ENCODE assay signal across 7 mouse cellular contexts in genomic region chr11:107130879-107131748, GRCm38 (mm10). TPM values are rescaled to one million over a fixed set of nuclear protein-coding genes. Genes with fewer than 3 reads are reported as not detected.
DNase-seq lines count a peak whose midpoint lies in the region; ATAC-seq and TF ChIP-seq lines count a peak whose summit lies in the region.

No protein-coding gene starts in this region.

- peak; percentile 41 for ATAC-seq in inflammation-experienced regulatory T-cells, adult 6 months
- peak; percentile 73 for ATAC-seq in midbrain, embryonic 11.5 days (ENCODE audit: low FRiP score)

- peaks cover 14% of the 10 kb centered on the region for H3K36me3 ChIP-seq in limb, embryonic 10.5 days
- no peaks in the 10 kb centered on the region for H3K36me3 ChIP-seq in midbrain, embryonic 11.5 days (ENCODE audit: control insufficient read depth, insufficient read depth, low read length)
- H3K36me3 ChIP-seq in small intestine, adult 2 months (ENCODE audit: control insufficient read depth, insufficient read depth, low read length) = no peaks in the 10 kb centered on the region

- peak overlapping the region; percentile 82 for H3K4me2 ChIP-seq in midbrain, embryonic 11.5 days

- peak; percentile 36; the same call in 1 of the 2 replicates for TF ChIP-seq POLR2A in cortical plate, adult 2 months (IDR thresholded peaks at IDR 0.05; ENCODE audit: extremely low read depth, insufficient read depth, low read length)
- TF ChIP-seq POLR2A in small intestine, adult 2 months (IDR thresholded peaks at IDR 0.05; ENCODE audit: low read depth, low read length) = no peak

- H3K9ac ChIP-seq in midbrain, embryonic 11.5 days (ENCODE audit: low read length) = peak overlapping the region; percentile 91

- peak; percentile 73 to 90 for DNase-seq in adrenal gland, adult (ENCODE audit: inconsistent age in 2 of 2, low spot score in 1 of 2)
- DNase-seq in gastrocnemius, postnatal 10 days = peak; percentile 67
- DNase-seq in limb, embryonic 10.5 days (ENCODE audit: low spot score) = peak; percentile 80
- peak; percentile 95 for DNase-seq in midbrain, embryonic 11.5 days (ENCODE audit: low spot score, missing footprints)

- WGBS in limb, embryonic 10.5 days = 2% methylated on average over 61 of the region's 65 CpGs
- under 1% methylated on average over 54 of the region's 65 CpGs for WGBS in midbrain, embryonic 11.5 days
- 1% methylated on average over 46 of the region's 65 CpGs for WGBS in small intestine, adult 2 months

- no peaks in the 10 kb centered on the region for H3K9me3 ChIP-seq in limb, embryonic 10.5 days (replicated peaks)
- H3K9me3 ChIP-seq in midbrain, embryonic 11.5 days (ENCODE audit: control insufficient read depth, low read length) = no peaks in the 10 kb centered on the region

- peak overlapping the region; percentile 73 for H3K27ac ChIP-seq in cortical plate, adult 2 months (ENCODE audit: insufficient read depth, low read length)
- H3K27ac ChIP-seq in limb, embryonic 10.5 days = peak overlapping the region; percentile 99
- H3K27ac ChIP-seq in midbrain, embryonic 11.5 days (ENCODE audit: low read depth, low read length) = peak overlapping the region; percentile 87
- peak overlapping the region; percentile 85 for H3K27ac ChIP-seq in small intestine, adult 2 months (ENCODE audit: insufficient read depth, low read depth, low read length)

- TF ChIP-seq CTCF in cortical plate, adult 2 months (IDR thresholded peaks at IDR 0.05; ENCODE audit: extremely low read depth, insufficient read depth, low read length) = no peak
- TF ChIP-seq CTCF in small intestine, adult 2 months (IDR thresholded peaks at IDR 0.05; ENCODE audit: extremely low read depth, insufficient read length, insufficient replicate concordance, low read depth, low read length) = no peak

- no peaks in the 10 kb centered on the region for H3K4me1 ChIP-seq in cortical plate, adult 2 months (ENCODE audit: control insufficient read depth, insufficient read depth, low read length)
- peaks cover 20% of the 10 kb centered on the region for H3K4me1 ChIP-seq in limb, embryonic 10.5 days
- peaks cover 13% of the 10 kb centered on the region for H3K4me1 ChIP-seq in midbrain, embryonic 11.5 days (ENCODE audit: control insufficient read depth, insufficient read depth, low read length)
- H3K4me1 ChIP-seq in small intestine, adult 2 months (ENCODE audit: control insufficient read depth, insufficient read depth, insufficient read length, low read length) = peaks cover 2% of the 10 kb centered on the region; the same call in 1 of the 2 replicates

- H3K4me3 ChIP-seq in cortical plate, adult 2 months (ENCODE audit: insufficient read depth, low read length) = peak overlapping the region; percentile 95
- H3K4me3 ChIP-seq in limb, embryonic 10.5 days = peak overlapping the region; percentile 92
- peak overlapping the region; percentile 70 for H3K4me3 ChIP-seq in midbrain, embryonic 11.5 days (ENCODE audit: low read depth, low read length)
- peak overlapping the region; percentile 93 for H3K4me3 ChIP-seq in small intestine, adult 2 months (ENCODE audit: low read depth, low read length)

- no peaks in the 10 kb centered on the region for H3K27me3 ChIP-seq in limb, embryonic 10.5 days (ENCODE audit: low read depth, poor library complexity, severe bottlenecking)
- H3K27me3 ChIP-seq in midbrain, embryonic 11.5 days (ENCODE audit: control insufficient read depth, insufficient read depth, low read length) = no peaks in the 10 kb centered on the region
- H3K27me3 ChIP-seq in small intestine, adult 2 months (ENCODE audit: control insufficient read depth, insufficient read depth, low read length) = no peaks in the 10 kb centered on the region

RNA-seq across cellular contexts. Expression of gene Bptf, which starts 0.8 kb away (rescaled TPM):
- 36.5 and 40.8 TPM in 2 replicates for polyA plus RNA-seq in cortical plate, adult 2 months (2012; rRNA removed)
- 10 to 100 TPM; 25.5 to 35.1 TPM for total RNA-seq in gastrocnemius, postnatal 10 days (2021)
- polyA plus RNA-seq in inflammation-experienced regulatory T-cells, adult 6 months (2017; shearing (Covaris generic)) = 10 to 100 TPM; 44.7 to 85.4 (median 83.8) TPM
- polyA plus RNA-seq in limb, embryonic 10.5 days (2016; fragmentation: Nextera tagmentation; extraction: Ambion mirVana) = 33.8 and 38.8 TPM in 2 replicates
- polyA plus RNA-seq in midbrain, embryonic 11.5 days (2014; fragmentation: Nextera tagmentation; extraction: Ambion mirVana) = 38.5 and 41.8 TPM in 2 replicates
- 5.6 and 15.2 TPM in 2 replicates for polyA plus RNA-seq in small intestine, adult 2 months (2012; rRNA removed)

RNA-seq across cellular contexts. Expression of gene Nol11, which starts 58.1 kb away (rescaled TPM):
- 15.6 and 19.0 TPM in 2 replicates for polyA plus RNA-seq in cortical plate, adult 2 months (2012; rRNA removed)
- total RNA-seq in gastrocnemius, postnatal 10 days (2021) = 10 to 100 TPM; 13.8 to 16.3 TPM
- polyA plus RNA-seq in inflammation-experienced regulatory T-cells, adult 6 months (2017; shearing (Covaris generic)) = 10 to 100 TPM; 39.3 to 62.7 (median 43.0) TPM
- polyA plus RNA-seq in limb, embryonic 10.5 days (2016; fragmentation: Nextera tagmentation; extraction: Ambion mirVana) = 74.5 and 77.7 TPM in 2 replicates
- polyA plus RNA-seq in midbrain, embryonic 11.5 days (2014; fragmentation: Nextera tagmentation; extraction: Ambion mirVana) = 68.3 and 76.1 TPM in 2 replicates
- 1.2 and 1.7 TPM in 2 replicates for polyA plus RNA-seq in small intestine, adult 2 months (2012; rRNA removed)

Comparison
In these comparisons a context has a peak if more than half of its experiments do, and no peak if none do; other contexts are left out.
1. Peak in every context shown above with its lines: DNase-seq, ATAC-seq, H3K4me3 ChIP-seq and H3K27ac ChIP-seq.